Mouse (Mus musculus) hindbrain, embryonic 15.5 days (tissue): ENCODE measurements at regions not wholly inside any gene's neighbourhood (a gene's known extent, or its start where the extent isn't known, plus 50 kb on each side); places are given as distances from the start of the nearest gene placed in this dataset.
A peak's percentile ranks its signal among the peaks of the same experiment; 100 is the strongest.

Source experiments
- ATAC-seq: fragments of 200-750 bp; cut with Nextera tagmentation; 2 replicates; pipeline ENCODE4 v1.8.0; 2017; ENCODE audit warnings: low read depth, moderate number of reproducible peaks, moderate TSS enrichment; ENCODE audit not compliant: low FRiP score
- H3K27ac ChIP-seq: fragments of 300-500 bp; sonication (generic); replicated peaks from 2 replicates; pipeline ENCODE4 v1.5.1; 2015; ENCODE audit warnings: mild to moderate bottlenecking, inconsistent platforms
- H3K27me3 ChIP-seq: fragments of 300-500 bp; sonication (generic); 2 replicates; pipeline ENCODE4 v1.6.1; 2015; ENCODE audit warnings: control low read depth, inconsistent platforms
- H3K36me3 ChIP-seq: fragments of 300-500 bp; sonication (generic); 2 replicates; pipeline ENCODE4 v1.6.1; 2015; ENCODE audit warnings: control low read depth, inconsistent platforms
- H3K4me1 ChIP-seq: fragments of 300-500 bp; sonication (generic); replicated peaks from 2 replicates; pipeline ENCODE4 v1.6.1; 2015; ENCODE audit warnings: control low read depth, inconsistent platforms
- H3K4me2 ChIP-seq: fragments of 300-500 bp; sonication (generic); 2 replicates; pipeline ENCODE4 v1.6.1; 2015; ENCODE audit warnings: moderate library complexity, mild to moderate bottlenecking, inconsistent platforms
- H3K4me3 ChIP-seq: fragments of 300-500 bp; sonication (generic); 2 replicates; pipeline ENCODE4 v1.5.1; 2015; ENCODE audit warnings: mild to moderate bottlenecking, inconsistent platforms
- H3K9ac ChIP-seq: fragments of 300-500 bp; sonication (generic); 2 replicates; pipeline ENCODE4 v1.6.1; 2015; ENCODE audit warnings: inconsistent platforms
- H3K9me3 ChIP-seq: fragments of 300-500 bp; sonication (generic); 2 replicates; pipeline ENCODE4 v1.6.1; 2016; ENCODE audit warnings: control low read depth, inconsistent platforms
- WGBS: fragments of 180-500 bp; shearing (Covaris S2); methylation state at CpG from one replicate; pipeline ENCODE4 v1.1.7; 2015; 5-methylcytosine and 5-hydroxymethylcytosine counted together

DNA sequence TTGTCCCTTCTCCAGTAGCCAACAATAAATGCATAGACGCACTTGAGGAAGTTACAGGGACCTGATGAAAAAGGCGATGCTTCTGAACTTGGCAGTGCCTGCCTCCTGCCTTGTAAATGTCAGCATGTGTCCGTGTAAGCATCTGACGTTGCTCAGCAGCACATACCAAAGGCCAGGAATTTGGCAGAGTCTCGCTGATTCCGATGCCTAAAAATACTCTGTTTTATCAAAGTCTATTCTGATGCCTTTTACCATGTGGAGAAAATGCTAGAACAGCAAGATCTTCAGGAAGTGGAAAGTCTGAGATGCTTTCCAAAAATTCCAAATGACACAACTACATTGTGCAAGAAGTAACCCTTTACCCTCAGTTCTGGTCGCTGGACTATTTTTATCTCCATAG, 92.5 kb upstream of the N6amt1 start:
- Histone ChIP-seq H3K9me3 (no peaks in the 10 kb centered on the region), H3K27ac (no peak overlapping the region), H3K9ac (no peak overlapping the region), H3K4me3 (no peak overlapping the region), H3K4me2 (no peak overlapping the region), H3K27me3 (no peaks in the 10 kb centered on the region), H3K36me3 (no peaks in the 10 kb centered on the region), H3K4me1 (peaks cover 5% of the 10 kb centered on the region; the same call in 1 of the 2 replicates)
- ATAC-seq = peak; percentile 73; the same call in 1 of the 2 replicates
- WGBS = 51% methylated on average over 7 of the region's 7 CpGs

DNA sequence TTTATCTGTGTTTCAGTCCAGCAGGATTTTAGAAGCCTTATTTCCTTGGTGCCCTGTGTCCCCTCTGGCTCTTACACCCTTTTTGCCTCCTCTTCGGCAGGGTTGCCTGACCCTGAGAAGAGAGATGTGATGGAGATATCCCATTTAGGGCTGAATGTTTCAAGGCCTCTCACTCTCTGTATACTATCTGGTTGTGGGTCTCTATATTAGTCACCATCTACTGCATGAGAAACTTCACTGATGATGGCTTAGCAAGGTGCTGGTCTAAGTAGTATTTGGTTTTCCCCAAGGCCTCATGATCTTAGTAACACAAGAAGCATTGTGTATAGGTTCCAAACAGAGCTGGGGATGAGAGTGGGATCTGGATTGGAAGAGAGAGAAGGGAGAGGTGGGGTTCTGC, 99.2 kb upstream of the N6amt1 start:
- no peaks in the 10 kb centered on the region for H3K36me3 ChIP-seq
- H3K27ac ChIP-seq = no peak overlapping the region
- no peaks in the 10 kb centered on the region for H3K27me3 ChIP-seq
- no peak overlapping the region for H3K4me2 ChIP-seq
- ATAC-seq = no peak
- 100% methylated on average over 1 of the region's 1 CpGs for WGBS
- no peaks in the 10 kb centered on the region for H3K4me1 ChIP-seq
- H3K4me3 ChIP-seq = no peak overlapping the region
- no peaks in the 10 kb centered on the region for H3K9me3 ChIP-seq
- no peak overlapping the region for H3K9ac ChIP-seq

DNA sequence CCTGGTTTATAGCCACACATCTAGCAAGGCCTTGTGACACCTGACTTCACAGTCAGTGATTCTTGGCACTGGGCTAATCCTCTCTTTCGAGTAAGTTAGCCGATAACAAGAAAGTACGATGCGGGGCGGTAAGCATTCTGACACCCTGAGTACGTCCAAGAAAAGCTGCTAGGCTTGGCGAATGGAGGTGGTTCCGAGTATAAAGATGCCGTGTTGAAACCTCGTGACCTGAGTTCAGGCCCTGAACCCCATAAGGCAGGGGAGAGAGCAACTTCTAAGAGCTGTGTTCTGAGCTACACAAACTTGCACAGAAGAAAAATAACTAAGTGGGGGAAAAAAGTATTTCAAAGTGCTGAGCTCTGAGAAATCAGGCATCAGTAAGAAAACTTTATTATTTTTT, 103.5 kb upstream of the N6amt1 start:
- H3K36me3 ChIP-seq = no peaks in the 10 kb centered on the region
- H3K4me1 ChIP-seq = no peaks in the 10 kb centered on the region
- ATAC-seq = no peak
- H3K9ac ChIP-seq = no peak overlapping the region
- no peaks in the 10 kb centered on the region for H3K9me3 ChIP-seq
- H3K27me3 ChIP-seq = no peaks in the 10 kb centered on the region
- H3K4me2 ChIP-seq = no peak overlapping the region
- no peak overlapping the region for H3K27ac ChIP-seq
- no peak overlapping the region for H3K4me3 ChIP-seq
- WGBS = 84% methylated on average over 10 of the region's 10 CpGs

- Histone ChIP-seq H3K36me3 (no peaks in the 10 kb centered on the region), H3K9ac (no peak overlapping the region), H3K4me2 (no peak overlapping the region), H3K4me1 (no peaks in the 10 kb centered on the region), H3K9me3 (no peaks in the 10 kb centered on the region), H3K27me3 (no peaks in the 10 kb centered on the region), H3K4me3 (no peak overlapping the region), H3K27ac (no peak overlapping the region)
- 28% methylated on average over 7 of the region's 7 CpGs for WGBS
- ATAC-seq = 0 out of 2 replicates have a peak, but pooled peaks have one; percentile 27
These were observed 104.1 kb upstream of the N6amt1 start for GRCm38 (mm10) chr16:87249903-87250302.

- ATAC-seq = no peak
- Histone ChIP-seq H3K4me1 (no peaks in the 10 kb centered on the region), H3K27ac (no peak overlapping the region), H3K27me3 (no peaks in the 10 kb centered on the region), H3K9me3 (no peaks in the 10 kb centered on the region), H3K9ac (no peak overlapping the region), H3K4me2 (no peak overlapping the region), H3K36me3 (no peaks in the 10 kb centered on the region), H3K4me3 (no peak overlapping the region)
- WGBS = 52% methylated on average over 6 of the region's 6 CpGs
These were observed 105.4 kb upstream of the N6amt1 start for GRCm38 (mm10) chr16:87248501-87249030.

- no peak overlapping the region for H3K9ac ChIP-seq
- H3K36me3 ChIP-seq = no peaks in the 10 kb centered on the region
- 59% methylated on average over 26 of the region's 26 CpGs for WGBS
- H3K27ac ChIP-seq = no peak overlapping the region
- H3K4me2 ChIP-seq = peak overlapping the region; percentile 35
- no peaks in the 10 kb centered on the region for H3K27me3 ChIP-seq
- peak; percentile 86; the same call in 1 of the 2 replicates for ATAC-seq
- no peaks in the 10 kb centered on the region for H3K4me1 ChIP-seq
- H3K4me3 ChIP-seq = no peak overlapping the region
- H3K9me3 ChIP-seq = no peaks in the 10 kb centered on the region
These were observed 107.8 kb upstream of the N6amt1 start for GRCm38 (mm10) chr16:87245933-87246791.

- H3K36me3 ChIP-seq = no peaks in the 10 kb centered on the region
- no peaks in the 10 kb centered on the region for H3K27me3 ChIP-seq
- H3K4me2 ChIP-seq = no peak overlapping the region
- 91% methylated on average over 7 of the region's 7 CpGs for WGBS
- H3K9ac ChIP-seq = no peak overlapping the region
- no peaks in the 10 kb centered on the region for H3K4me1 ChIP-seq
- no peak for ATAC-seq
- H3K9me3 ChIP-seq = no peaks in the 10 kb centered on the region
- H3K27ac ChIP-seq = no peak overlapping the region
- H3K4me3 ChIP-seq = no peak overlapping the region
These were observed 108.5 kb upstream of the N6amt1 start for GRCm38 (mm10) chr16:87245441-87245840.

- Histone ChIP-seq H3K4me3 (no peak overlapping the region), H3K9ac (no peak overlapping the region), H3K27ac (no peak overlapping the region), H3K9me3 (no peaks in the 10 kb centered on the region), H3K4me1 (no peaks in the 10 kb centered on the region), H3K36me3 (no peaks in the 10 kb centered on the region), H3K4me2 (no peak overlapping the region), H3K27me3 (no peaks in the 10 kb centered on the region)
- WGBS = 83% methylated on average over 7 of the region's 7 CpGs
- ATAC-seq = no peak
These were observed 112.0 kb upstream of the N6amt1 start for GRCm38 (mm10) chr16:87242027-87242426.

GRCm38 (mm10) chr16:87239105-87239504, 114.9 kb upstream of the N6amt1 start:
- H3K9ac ChIP-seq = no peak overlapping the region
- no peak for ATAC-seq
- H3K36me3 ChIP-seq = no peaks in the 10 kb centered on the region
- no peak overlapping the region for H3K27ac ChIP-seq
- WGBS = 86% methylated on average over 7 of the region's 7 CpGs
- no peaks in the 10 kb centered on the region for H3K9me3 ChIP-seq
- no peak overlapping the region for H3K4me2 ChIP-seq
- no peak overlapping the region for H3K4me3 ChIP-seq
- H3K4me1 ChIP-seq = no peaks in the 10 kb centered on the region
- H3K27me3 ChIP-seq = no peaks in the 10 kb centered on the region

DNA sequence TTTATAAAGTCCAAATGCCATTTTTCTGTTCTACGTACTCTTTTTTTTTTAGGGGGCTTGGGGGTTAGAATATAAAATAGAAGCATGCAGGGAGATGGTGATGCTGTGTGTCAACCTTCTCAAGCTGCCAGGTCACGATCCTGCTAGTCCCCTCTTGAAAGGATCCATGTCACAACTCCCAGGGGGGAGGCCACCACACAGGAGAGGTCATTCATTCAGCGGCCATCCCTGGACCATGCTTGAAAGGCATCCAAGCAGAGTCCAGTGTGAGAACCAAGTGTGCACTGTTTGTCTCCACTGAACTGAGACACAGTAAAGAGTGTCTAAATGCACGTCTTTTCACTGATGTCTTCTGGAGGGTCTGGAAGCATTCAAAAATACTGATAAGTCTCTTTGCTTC, 119.8 kb upstream of the N6amt1 start:
- Histone ChIP-seq H3K4me1 (no peaks in the 10 kb centered on the region), H3K27me3 (no peaks in the 10 kb centered on the region), H3K9ac (no peak overlapping the region), H3K4me2 (no peak overlapping the region), H3K36me3 (no peaks in the 10 kb centered on the region), H3K4me3 (no peak overlapping the region), H3K27ac (no peak overlapping the region), H3K9me3 (no peaks in the 10 kb centered on the region)
- peak; percentile 69; the same call in 1 of the 2 replicates for ATAC-seq
- WGBS = 42% methylated on average over 4 of the region's 4 CpGs

GRCm38 (mm10) chr16:87225595-87225994, 128.4 kb upstream of the N6amt1 start:
- 90% methylated on average over 10 of the region's 10 CpGs for WGBS
- Histone ChIP-seq H3K4me3 (no peak overlapping the region), H3K9ac (no peak overlapping the region), H3K27me3 (no peaks in the 10 kb centered on the region), H3K36me3 (no peaks in the 10 kb centered on the region), H3K9me3 (no peaks in the 10 kb centered on the region), H3K4me1 (no peaks in the 10 kb centered on the region), H3K27ac (no peak overlapping the region), H3K4me2 (no peak overlapping the region)
- ATAC-seq = no peak

DNA sequence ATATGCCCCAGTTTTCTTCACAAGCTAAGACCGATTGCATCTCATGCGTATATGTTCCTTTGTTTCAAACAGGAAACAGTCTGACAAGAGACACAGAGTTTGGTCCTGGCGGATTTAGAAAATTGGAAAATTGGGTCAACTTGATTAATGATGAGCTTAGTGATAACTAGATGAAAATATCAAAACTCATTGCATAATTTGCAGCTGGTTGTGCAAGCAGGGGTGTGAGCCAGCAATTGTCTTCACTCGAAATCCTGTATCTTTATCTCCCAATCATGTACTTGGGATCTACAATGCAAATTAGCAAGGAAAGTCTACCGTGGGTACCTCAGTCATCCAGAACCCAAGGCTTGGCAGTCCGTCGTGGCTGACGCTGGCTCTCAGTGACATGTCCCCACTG, 128.9 kb upstream of the N6amt1 start:
- Histone ChIP-seq H3K4me1 (no peaks in the 10 kb centered on the region), H3K9me3 (no peaks in the 10 kb centered on the region), H3K4me3 (no peak overlapping the region), H3K9ac (no peak overlapping the region), H3K27me3 (no peaks in the 10 kb centered on the region), H3K4me2 (no peak overlapping the region), H3K36me3 (no peaks in the 10 kb centered on the region), H3K27ac (no peak overlapping the region)
- ATAC-seq = no peak
- whole genome bisulfite sequencing = 87% methylated on average over 8 of the region's 8 CpGs
